Mouse (Mus musculus) forebrain, embryonic 11.5 days (tissue): Measurements from ENCODE around the gene Tmem44. TPM values are rescaled to one million over a fixed set of nuclear protein-coding genes. Genes with fewer than 3 reads are reported as not detected.
A peak's percentile ranks its signal among the peaks of the same experiment; 100 is the strongest.

Experiments
- ATAC-seq: fragments of 200-750 bp; cut with Nextera tagmentation; replicated peaks from 2 replicates; pipeline ENCODE4 v1.8.0; 2017; ENCODE audit warnings: moderate TSS enrichment; ENCODE audit not compliant: low FRiP score
- DNase-seq: peaks from one replicate; pipeline ENCODE4 v3.0.0-alpha.2; 2017; ENCODE audit warnings: low spot score
- H3K27ac ChIP-seq: fragments of 300-500 bp; sonication (generic); 2 replicates; pipeline ENCODE4 v1.5.1; 2014; ENCODE audit warnings: low read depth, low read length
- H3K27me3 ChIP-seq: fragments of 300-500 bp; sonication (generic); 2 replicates; pipeline ENCODE4 v1.6.1; 2014; ENCODE audit warnings: mild to moderate bottlenecking, low read length, mixed read lengths; ENCODE audit not compliant: control insufficient read depth, insufficient read depth
- H3K36me3 ChIP-seq: fragments of 300-500 bp; sonication (generic); 2 replicates; pipeline ENCODE4 v1.6.1; 2014; ENCODE audit warnings: mild to moderate bottlenecking, low read length, moderate library complexity, mixed read lengths; ENCODE audit not compliant: control insufficient read depth, insufficient read depth
- H3K4me1 ChIP-seq: fragments of 300-500 bp; sonication (generic); replicated peaks from 2 replicates; pipeline ENCODE4 v1.6.1; 2014; ENCODE audit warnings: low read length, mixed read lengths; ENCODE audit not compliant: control insufficient read depth, insufficient read depth
- H3K4me2 ChIP-seq: fragments of 300-500 bp; sonication (generic); 2 replicates; pipeline ENCODE4 v1.6.1; 2014; ENCODE audit warnings: low read depth, mild to moderate bottlenecking, low read length, moderate library complexity, mixed read lengths; ENCODE audit not compliant: severe bottlenecking
- H3K4me3 ChIP-seq: fragments of 300-500 bp; sonication (generic); 2 replicates; pipeline ENCODE4 v1.5.1; 2014; ENCODE audit warnings: low read depth, low read length
- H3K9ac ChIP-seq: fragments of 300-500 bp; sonication (generic); 2 replicates; pipeline ENCODE4 v1.6.1; 2014; ENCODE audit warnings: low read length
- H3K9me3 ChIP-seq: fragments of 300-500 bp; sonication (generic); 2 replicates; pipeline ENCODE4 v1.6.1; 2016; ENCODE audit warnings: low read length, mixed read lengths; ENCODE audit not compliant: control insufficient read depth
- WGBS: fragments of 180-500 bp; shearing (Covaris S2); extraction: QIAGEN DNeasy Blood & Tissue Kit; methylation state at CpG from one replicate; pipeline ENCODE4 v1.1.7; 2014; 5-methylcytosine and 5-hydroxymethylcytosine counted together
- polyA plus RNA-seq: library from polyadenylated mRNA; unstranded; fragments of >200 nt; fragmentation: Nextera tagmentation; extraction: Ambion mirVana; gene quantifications from 2 replicates; pipeline ENCODE4 v1.2.1, GENCODE M21; 2014

Gene Tmem44
- polyA plus RNA-seq, 1 experiment from 2014 or later = 26.3 TPM

- 87% methylated on average over 4 of the region's 4 CpGs for WGBS
- peaks cover 3% of the 10 kb centered on the region; the same call in 1 of the 2 replicates for H3K36me3 ChIP-seq
- H3K27ac ChIP-seq = no peak overlapping the region
- H3K27me3 ChIP-seq = no peaks in the 10 kb centered on the region
- ATAC-seq = no peak
- no peak overlapping the region for H3K4me3 ChIP-seq
- no peak overlapping the region for H3K4me2 ChIP-seq
- no peaks in the 10 kb centered on the region for H3K9me3 ChIP-seq
- H3K4me1 ChIP-seq = no peaks in the 10 kb centered on the region
- DNase-seq = no peak
- H3K9ac ChIP-seq = no peak overlapping the region
Observed at GRCm38 (mm10) chr16:30544693-30545092, 5.9 kb downstream of the Tmem44 start.

- 90% methylated on average over 9 of the region's 9 CpGs for WGBS
- no peak overlapping the region for H3K9ac ChIP-seq
- H3K27me3 ChIP-seq = no peaks in the 10 kb centered on the region
- no peak overlapping the region for H3K27ac ChIP-seq
- ATAC-seq (no peak), DNase-seq (no peak)
- peaks cover 3% of the 10 kb centered on the region; the same call in 1 of the 2 replicates for H3K36me3 ChIP-seq
- no peak overlapping the region for H3K4me2 ChIP-seq
- H3K9me3 ChIP-seq = no peaks in the 10 kb centered on the region
- no peaks in the 10 kb centered on the region; the same call in 1 of the 2 replicates for H3K4me1 ChIP-seq
- no peak overlapping the region for H3K4me3 ChIP-seq
Observed at GRCm38 (mm10) chr16:30543386-30543785, 7.3 kb downstream of the Tmem44 start.

- H3K27me3 ChIP-seq = no peaks in the 10 kb centered on the region
- H3K9me3 ChIP-seq = no peaks in the 10 kb centered on the region
- no peak overlapping the region for H3K4me2 ChIP-seq
- WGBS = 81% methylated on average over 6 of the region's 6 CpGs
- no peak overlapping the region for H3K27ac ChIP-seq
- ATAC-seq (no peak), DNase-seq (no peak)
- H3K4me3 ChIP-seq = no peak overlapping the region
- H3K4me1 ChIP-seq = no peaks in the 10 kb centered on the region; the same call in 1 of the 2 replicates
- no peak overlapping the region for H3K9ac ChIP-seq
- H3K36me3 ChIP-seq = peaks cover 3% of the 10 kb centered on the region; the same call in 1 of the 2 replicates
Observed at GRCm38 (mm10) chr16:30542826-30543225, 7.8 kb downstream of the Tmem44 start.

- no peak for ATAC-seq
- Histone ChIP-seq H3K27me3 (no peaks in the 10 kb centered on the region), H3K27ac (no peak overlapping the region)
Observed at GRCm38 (mm10) chr16:30540107-30541001, 10.3 kb downstream of the Tmem44 start.

GRCm38 (mm10) chr16:30539433-30539832 lies 11.2 kb downstream of the Tmem44 start:
- no peaks in the 10 kb centered on the region; the same call in 1 of the 2 replicates for H3K4me1 ChIP-seq
- no peak overlapping the region for H3K4me2 ChIP-seq
- H3K9ac ChIP-seq = no peak overlapping the region
- ATAC-seq (0 out of 2 replicates have a peak, but pooled peaks have one; percentile 21), DNase-seq (peak; percentile 84)
- no peak overlapping the region for H3K27ac ChIP-seq
- no peak overlapping the region for H3K4me3 ChIP-seq
- no peaks in the 10 kb centered on the region for H3K9me3 ChIP-seq
- H3K36me3 ChIP-seq = no peaks in the 10 kb centered on the region
- H3K27me3 ChIP-seq = no peaks in the 10 kb centered on the region
- WGBS = 30% methylated on average over 10 of the region's 10 CpGs

More at GRCm38 (mm10) chr16:30540107-30541001, 10.3 kb downstream of the Tmem44 start:
- no peak overlapping the region for H3K4me3 ChIP-seq
- H3K9ac ChIP-seq = no peak overlapping the region
- H3K9me3 ChIP-seq = no peaks in the 10 kb centered on the region
- no peak for DNase-seq
- H3K4me2 ChIP-seq = peak overlapping the region; percentile 5; the same call in 1 of the 2 replicates
- no peaks in the 10 kb centered on the region; the same call in 1 of the 2 replicates for H3K4me1 ChIP-seq
- 64% methylated on average over 20 of the region's 20 CpGs for WGBS
- H3K36me3 ChIP-seq = no peaks in the 10 kb centered on the region

- no peak overlapping the region for H3K4me3 ChIP-seq
- no peaks in the 10 kb centered on the region for H3K27me3 ChIP-seq
- H3K4me2 ChIP-seq = no peak overlapping the region
- H3K9me3 ChIP-seq = no peaks in the 10 kb centered on the region
- H3K9ac ChIP-seq = no peak overlapping the region
- no peaks in the 10 kb centered on the region for H3K36me3 ChIP-seq
- 97% methylated on average over 1 of the region's 1 CpGs for WGBS
- ATAC-seq (no peak), DNase-seq (no peak)
- no peaks in the 10 kb centered on the region; the same call in 1 of the 2 replicates for H3K4me1 ChIP-seq
- no peak overlapping the region for H3K27ac ChIP-seq
Observed at GRCm38 (mm10) chr16:30535075-30535474, 15.6 kb downstream of the Tmem44 start.

- WGBS = 74% methylated on average over 4 of the region's 4 CpGs
- Histone ChIP-seq H3K9me3 (no peaks in the 10 kb centered on the region), H3K4me1 (no peaks in the 10 kb centered on the region), H3K27me3 (no peaks in the 10 kb centered on the region), H3K27ac (no peak overlapping the region), H3K36me3 (no peaks in the 10 kb centered on the region), H3K4me2 (no peak overlapping the region), H3K9ac (no peak overlapping the region), H3K4me3 (no peak overlapping the region)
- no peak for DNase-seq
- no peak for ATAC-seq
Observed at GRCm38 (mm10) chr16:30533592-30533991, 17.1 kb downstream of the Tmem44 start.

GRCm38 (mm10) chr16:30532929-30533328 lies 17.7 kb downstream of the Tmem44 start:
- Histone ChIP-seq H3K9ac (no peak overlapping the region), H3K36me3 (no peaks in the 10 kb centered on the region), H3K4me3 (no peak overlapping the region), H3K9me3 (no peaks in the 10 kb centered on the region), H3K27ac (no peak overlapping the region), H3K27me3 (no peaks in the 10 kb centered on the region), H3K4me2 (no peak overlapping the region), H3K4me1 (no peaks in the 10 kb centered on the region)
- no peak for ATAC-seq
- 75% methylated on average over 1 of the region's 1 CpGs for WGBS
- no peak for DNase-seq
